Mouse (Mus musculus) bone marrow macrophage, adult 2 months (primary cell): Measurements from ENCODE around the gene Cse1l.
A peak's percentile ranks its signal among the peaks of the same experiment; 100 is the strongest.

Experiments used
- CTCF ChIP-seq: IDR thresholded peaks from 2 replicates; pipeline ENCODE4 v1.5.1; 2012; ENCODE audit warnings: low read depth, mild to moderate bottlenecking, low read length, moderate library complexity
- POLR2A ChIP-seq: IDR thresholded peaks from 2 replicates; pipeline ENCODE4 v1.6.1; 2012; ENCODE audit warnings: mild to moderate bottlenecking, low read depth, low read length, borderline replicate concordance

DNA sequence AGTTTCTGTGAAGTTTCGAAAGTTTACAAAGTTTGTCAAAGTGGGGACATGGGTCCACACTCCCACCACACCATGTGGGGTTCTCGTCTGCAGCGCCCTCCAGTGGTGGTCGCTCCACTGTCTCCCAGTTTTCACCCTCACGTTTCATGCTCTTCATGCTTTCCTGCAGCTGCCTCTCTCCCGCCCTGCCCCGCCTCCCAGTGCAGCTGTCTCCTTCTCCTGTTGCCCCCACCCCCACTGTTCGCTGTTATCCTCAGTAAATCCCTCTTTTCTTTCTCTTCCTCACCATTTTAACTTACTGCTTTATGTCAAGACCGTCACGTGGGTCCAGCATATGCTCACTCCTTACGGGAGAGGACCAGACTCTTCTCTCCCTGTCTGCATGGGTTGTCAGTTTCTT, 18.0 kb upstream of the Cse1l start:
- TF ChIP-seq CTCF (peak; percentile 39; the same call in 1 of the 2 replicates), POLR2A (no peak)
